Mouse (Mus musculus) heart, postnatal 14 days (tissue): ENCODE data around the gene Hmbs. TPM values are rescaled to one million over a fixed set of nuclear protein-coding genes. Genes with fewer than 3 reads are reported as not detected.
A peak's percentile ranks its signal among the peaks of the same experiment; 100 is the strongest.
"Not testable (repeated sequence)": the region's sequence is repeated elsewhere in the genome, so short reads cannot be mapped to it uniquely, and the experiment has no call there.

Source experiments
- DNase-seq, 2 experiments: peaks; one replicate each; pipeline ENCODE4 v3.0.0; 2021 to 2022
- intact Hi-C: fragments of 180-260 bp; cut with DNase I; formaldehyde crosslinking; loops from one replicate; pipeline ENCODE4 v1.15.1; 2025
- long read RNA-seq, 2 experiments: library from polyadenylated mRNA; stranded (forward); transcript quantifications; one replicate each; pipeline ENCODE4 v2.0.0; 2021
- total RNA-seq, 2 experiments: library from RNA; stranded (reverse); gene quantifications; 2 replicates each; pipeline ENCODE4 v1.2.3; 2021

The Hmbs gene
- 10 to 100 TPM; 44.4 to 46.8 TPM for total RNA-seq
- long read RNA-seq, experiment 1, transcript Hmbs-201 (14 exons, 1,605 nt), result major isoform, 105 of 110 reads
- long read RNA-seq, experiment 1, partial matches to known transcripts, result 1 of 110 reads
- long read RNA-seq, experiment 1, other reads (novel, unspliced or antisense), result 4 of 110 reads
- long read RNA-seq, experiment 2, transcript Hmbs-201 (14 exons, 1,605 nt), result major isoform, 79 of 82 reads
- long read RNA-seq, experiment 2, partial matches to known transcripts, result 0 of 82 reads
- long read RNA-seq, experiment 2, other reads (novel, unspliced or antisense), result 3 of 82 reads

GRCm38 (mm10) chr9:44343781-44344421, at the start of gene Hmbs:
TSS of gene Hmbs (minus strand) at chr9:44344228.
- peak; percentile 90 to 94 for DNase-seq
- intact Hi-C loops, result loop anchor here (5.0 kb wide), 2 partner anchors 97 to 212 kb away; partner anchors contain the start of gene Mcam

DNA sequence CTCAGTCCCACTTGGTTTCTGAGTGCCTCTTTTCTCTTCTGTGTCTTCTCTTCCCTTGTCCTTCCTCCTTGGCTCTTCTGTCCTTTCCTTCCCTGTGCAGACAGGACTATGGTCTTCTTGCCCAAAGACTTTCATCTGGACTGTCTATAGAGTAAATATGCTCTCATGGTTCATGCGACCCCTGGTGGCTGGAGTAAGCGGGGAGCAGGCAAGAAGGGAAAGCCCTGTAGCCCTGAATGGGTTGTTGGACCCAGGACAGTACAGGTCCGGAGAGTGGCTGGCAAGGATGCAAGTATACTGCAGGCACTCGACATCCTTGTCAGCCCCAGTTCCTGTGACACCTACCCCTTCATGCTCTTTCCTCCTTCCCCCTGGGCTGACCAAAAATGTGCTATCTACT, 47.4 kb upstream of the Hmbs start:
- intact Hi-C loops, result loop anchor here (2.0 to 5.0 kb wide), 2 partner anchors 153 to 264 kb away; no protein-coding TSS in a partner anchor
- peak; percentile 76 to 83 for DNase-seq

GRCm38 (mm10) chr9:44389273-44389672, 45.2 kb upstream of the Hmbs start:
- intact Hi-C loops, result loop anchor here (10.0 kb wide), 1 partner anchor 404 kb away; no protein-coding TSS in a partner anchor
- DNase-seq, result peak; percentile 41 to 57

DNA sequence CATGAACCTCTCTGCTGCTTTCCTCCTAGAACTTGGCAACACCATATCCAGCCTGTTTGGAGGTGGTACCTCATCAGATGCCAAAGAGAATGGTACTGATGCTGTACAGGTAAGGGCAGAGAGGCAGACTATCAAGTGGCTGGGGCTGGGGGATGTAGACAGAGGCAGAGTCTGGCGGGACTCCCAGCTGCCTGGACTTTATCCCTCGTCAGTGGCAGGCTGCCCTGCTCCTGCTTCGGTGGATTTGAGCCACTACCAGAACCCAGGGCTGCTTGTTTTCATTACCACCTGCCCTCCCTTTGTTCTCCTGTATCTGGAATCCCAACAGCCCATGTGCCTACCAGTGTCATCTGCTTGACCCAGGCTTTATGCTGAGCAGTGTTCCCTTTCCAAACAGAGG, 43.2 kb upstream of the Hmbs start:
- intact Hi-C loops, result loop anchor here (10.0 kb wide), 1 partner anchor 402 kb away; no protein-coding TSS in a partner anchor
- no peak for DNase-seq

DNA sequence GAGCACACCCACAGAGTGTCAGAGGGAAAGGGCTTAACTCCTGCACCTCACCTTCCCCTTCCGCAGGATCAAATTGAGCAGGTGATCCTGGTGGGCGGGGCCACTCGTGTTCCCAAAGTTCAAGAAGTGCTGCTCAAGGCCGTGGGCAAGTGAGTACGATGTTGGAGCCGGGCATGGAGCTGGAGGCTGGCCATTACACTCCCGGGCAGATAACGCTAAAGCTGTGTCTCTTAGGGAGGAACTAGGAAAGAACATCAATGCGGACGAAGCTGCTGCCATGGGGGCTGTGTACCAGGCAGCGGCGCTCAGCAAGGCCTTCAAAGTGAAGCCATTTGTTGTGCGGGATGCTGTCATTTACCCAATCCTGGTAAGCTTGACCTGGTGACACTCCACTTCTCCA, 40.6 kb upstream of the Hmbs start:
- intact Hi-C loops, result loop anchor here (10.0 kb wide), 1 partner anchor 400 kb away; no protein-coding TSS in a partner anchor
- DNase-seq, result no peak

GRCm38 (mm10) chr9:44379862-44380261, 35.8 kb upstream of the Hmbs start:
- DNase-seq, result no peak

DNA sequence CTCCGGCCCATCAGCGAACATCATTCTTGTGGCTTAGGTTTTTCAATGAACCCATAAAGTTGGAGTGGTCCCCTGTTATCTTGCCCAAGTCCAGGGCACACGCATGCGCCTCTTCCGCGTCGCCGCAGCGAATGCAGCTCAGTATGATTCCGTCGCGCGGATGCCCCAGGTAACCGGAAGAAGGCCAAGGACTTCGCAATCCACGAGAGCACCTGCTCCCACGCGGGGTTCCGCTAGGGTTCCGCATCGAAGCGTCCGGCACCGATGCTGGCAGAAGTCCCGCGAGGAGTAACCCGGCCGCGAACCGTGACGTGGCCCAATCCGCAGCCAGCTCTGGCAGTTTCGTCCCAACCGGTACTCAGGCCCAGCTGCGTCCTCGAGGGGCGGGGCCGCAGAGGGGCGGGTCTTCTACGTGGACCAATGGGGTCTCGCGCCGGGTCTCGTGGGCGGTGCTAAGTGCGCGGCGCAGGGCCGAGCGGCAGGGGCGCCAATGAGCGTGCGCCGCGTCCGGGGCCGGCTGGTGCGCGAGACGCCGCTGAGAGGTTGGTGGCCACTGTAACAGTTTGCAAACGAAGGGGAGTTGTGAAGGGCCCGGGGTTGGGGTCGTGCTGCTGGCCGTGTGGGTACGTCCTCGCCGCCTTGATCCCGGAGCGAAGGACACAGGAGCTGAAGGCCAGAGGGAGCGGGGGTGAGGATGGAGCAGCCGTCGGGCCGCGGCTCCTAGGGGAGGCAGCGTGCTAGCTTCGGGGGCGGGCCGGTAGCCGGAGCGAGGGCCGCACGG, 35.2 kb upstream of the Hmbs start, which contains the start of gene Hyou1:
Hyou1 (plus strand) TSS at position 437 of the 781 bp plus-strand sequence.
- peak; percentile 99 to 100 for DNase-seq
- intact Hi-C loops, result no loop called here

More at GRCm38 (mm10) chr9:44379862-44380261, 35.8 kb upstream of the Hmbs start:
- intact Hi-C loops, result loop anchor here (10.0 kb wide), 1 partner anchor 395 kb away; no protein-coding TSS in a partner anchor

- no peak for DNase-seq
- intact Hi-C loops, result no loop called here
Observed at GRCm38 (mm10) chr9:44378153-44378730, 34.2 kb upstream of the Hmbs start.

GRCm38 (mm10) chr9:44377335-44377734, 33.3 kb upstream of the Hmbs start:
- intact Hi-C loops, DNase-seq: not testable (repeated sequence)

- intact Hi-C loops, result no loop called here
- DNase-seq, result no peak
Observed at GRCm38 (mm10) chr9:44376141-44376540, 32.1 kb upstream of the Hmbs start.

GRCm38 (mm10) chr9:44373386-44373785, 29.4 kb upstream of the Hmbs start:
- intact Hi-C loops, result no loop called here

GRCm38 (mm10) chr9:44364480-44364879, 20.5 kb upstream of the Hmbs start:
- intact Hi-C loops, result no loop called here

More at GRCm38 (mm10) chr9:44373386-44373785, 29.4 kb upstream of the Hmbs start:
- DNase-seq, result no peak

GRCm38 (mm10) chr9:44361931-44362330, 17.9 kb upstream of the Hmbs start:
- intact Hi-C loops, DNase-seq: not testable (repeated sequence)

More at GRCm38 (mm10) chr9:44364480-44364879, 20.5 kb upstream of the Hmbs start:
- no peak for DNase-seq

- DNase-seq, result peak; percentile 93 to 96
- intact Hi-C loops, result no loop called here
Observed at GRCm38 (mm10) chr9:44361190-44361917, 17.3 kb upstream of the Hmbs start, which contains the start of gene Vps11. TSS of gene Vps11 (minus strand) at chr9:44361670.

DNA sequence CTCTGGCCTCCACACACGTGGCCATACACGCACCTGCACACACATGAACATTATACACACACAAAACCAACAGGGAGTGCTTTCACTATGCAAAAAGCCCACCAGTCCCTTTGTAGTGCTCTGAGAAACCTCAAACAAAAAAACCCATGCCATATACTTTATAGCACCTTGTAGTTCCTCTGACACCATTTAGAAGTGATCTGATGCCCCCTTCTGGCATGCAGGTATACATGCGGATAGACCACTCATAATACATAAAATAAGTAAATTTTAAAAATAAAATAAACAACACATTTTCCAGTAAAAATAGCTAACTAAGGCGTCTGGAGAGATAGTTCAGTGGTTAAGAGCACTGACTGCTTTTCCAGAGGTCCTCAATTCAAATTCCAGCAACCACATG, 13.2 kb upstream of the Hmbs start:
- intact Hi-C loops, result no loop called here
- no peak for DNase-seq

- DNase-seq, result no peak
- intact Hi-C loops, result no loop called here
Observed at GRCm38 (mm10) chr9:44353142-44353541, 9.1 kb upstream of the Hmbs start.

DNA sequence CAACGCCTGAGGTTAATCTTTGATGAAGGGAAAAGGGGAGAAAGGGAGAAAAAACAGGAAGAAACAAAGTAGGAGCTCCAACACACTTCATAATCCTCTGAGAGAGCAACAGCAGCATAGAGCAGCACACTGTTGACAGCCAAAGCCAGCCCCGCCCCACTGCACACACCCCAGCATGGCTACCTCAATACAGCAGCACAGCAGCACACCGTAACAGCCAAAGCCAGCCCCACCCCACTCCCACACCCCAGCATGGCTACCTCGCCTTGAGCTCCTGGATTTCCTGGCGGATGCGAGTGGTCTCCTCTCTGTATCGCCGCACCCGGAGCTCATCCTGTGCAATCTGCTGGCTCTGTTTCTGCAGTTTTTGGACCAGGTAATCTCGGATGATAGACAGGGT, 8.3 kb upstream of the Hmbs start:
- intact Hi-C loops, result no loop called here
- no peak for DNase-seq

DNA sequence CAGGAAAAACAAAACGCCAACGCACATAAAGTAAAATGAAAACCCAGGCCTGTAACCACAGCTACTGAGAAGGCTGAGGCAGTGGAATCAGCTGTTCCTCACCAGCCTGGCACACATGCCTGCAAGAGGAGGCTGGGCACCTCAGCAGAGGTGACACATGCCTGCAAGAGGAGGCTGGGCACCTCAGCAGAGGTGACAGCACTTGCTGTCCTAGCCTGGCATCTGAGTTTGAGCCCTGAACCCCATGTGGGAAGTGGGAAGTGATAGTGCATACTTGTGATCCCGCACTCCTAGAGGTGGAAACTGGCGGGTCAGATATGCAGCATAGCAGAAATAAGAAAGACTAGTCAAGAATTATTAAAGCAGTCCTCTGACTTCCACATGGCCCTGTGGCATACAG, 7.4 kb upstream of the Hmbs start:
- intact Hi-C loops, result no loop called here
- DNase-seq, result no peak

- intact Hi-C loops, result no loop called here
- DNase-seq, result no peak
Observed at GRCm38 (mm10) chr9:44348546-44348945, 4.5 kb upstream of the Hmbs start.
